Mouse (Mus musculus): ENCODE measurements at regions not wholly inside any gene's neighbourhood (a gene's known extent, or its start where the extent isn't known, plus 50 kb on each side); places are given as distances from the start of the nearest gene placed in this dataset.

DNA sequence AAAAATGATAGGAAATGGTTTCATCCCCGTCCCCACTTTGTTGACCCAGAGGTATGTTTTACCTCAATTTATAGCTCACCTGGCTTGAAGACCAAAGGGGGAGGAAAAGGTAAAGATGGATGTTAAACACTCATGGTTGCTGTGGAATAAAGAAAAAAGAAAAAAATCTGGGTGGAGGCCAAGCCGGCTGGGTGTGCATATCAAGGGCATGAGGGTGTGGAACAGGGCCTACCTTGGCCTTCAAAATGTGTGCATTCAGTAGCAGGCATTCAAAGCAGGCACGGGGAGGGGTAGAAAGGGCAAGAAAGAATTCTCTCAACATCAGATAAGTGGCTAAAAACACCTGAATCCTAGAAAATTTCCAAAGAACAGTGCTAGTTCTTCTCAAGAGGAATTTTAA lies 74.7 kb upstream of the Ccn2 start:
- TF ChIP-seq CTCF (IDR thresholded peaks at IDR 0.05; ENCODE audit: borderline replicate concordance, control insufficient read depth, extremely low read depth, insufficient read depth, low read length, poor library complexity) (no peak), POLR2A (IDR thresholded peaks at IDR 0.05; ENCODE audit: control insufficient read depth, extremely low read depth, insufficient read depth, low read length, poor library complexity) (no peak)
